Comparison of ENCODE assay signal across 14 mouse cellular contexts in the genomic region with DNA sequence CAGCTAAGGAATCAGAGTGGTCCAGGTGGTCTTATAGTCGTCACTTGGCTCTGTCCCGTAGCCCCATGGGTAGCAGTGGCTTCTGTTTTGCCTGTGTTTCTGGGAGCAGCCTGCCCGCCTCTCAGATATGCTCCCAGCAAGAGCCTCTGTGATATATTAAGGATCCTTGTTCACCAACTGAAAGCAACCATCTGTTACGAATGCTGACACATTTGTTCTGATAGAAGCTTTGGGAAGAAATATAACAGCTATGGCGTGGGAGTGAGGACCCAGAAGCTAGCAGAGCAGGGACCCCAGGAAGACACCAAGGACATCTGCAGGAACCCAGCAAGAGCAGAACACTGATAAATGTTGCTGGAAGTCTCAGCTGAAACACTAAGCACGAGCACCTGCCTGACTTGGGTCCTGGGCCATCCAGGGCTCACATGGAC.
DNase-seq lines count a peak whose midpoint lies in the region; ATAC-seq and TF ChIP-seq lines count a peak whose summit lies in the region.
"Had no signal": no experiment of that assay in that cellular context is flagged by ENCODE, and none has a peak within 500 bp of the region (broad histone marks: within the 10 kb centered on the region; RNA-seq: fewer than 3 reads in every experiment).

No protein-coding gene starts in this region.

- ATAC-seq in activated CD4-positive, CD25-positive, alpha-beta regulatory T cell, adult 4 months, result no peak
- ATAC-seq: liver, embryonic 12.5 days; midbrain, embryonic 16.5 days had no signal

- H3K4me1 ChIP-seq in heart, adult 2 months (ENCODE audit: control insufficient read depth, insufficient read depth, low read length), result no peaks in the 10 kb centered on the region
- H3K4me1 ChIP-seq: embryonic facial prominence, embryonic 15.5 days; hindbrain, embryonic 15.5 days; liver, embryonic 12.5 days had no signal

- H3K27me3 ChIP-seq in heart, adult 2 months (ENCODE audit: control insufficient read depth, insufficient read depth, low read length), result no peaks in the 10 kb centered on the region
- H3K27me3 ChIP-seq: hindbrain, embryonic 15.5 days; liver, embryonic 12.5 days had no signal

- TF ChIP-seq CTCF in heart, adult 2 months (IDR thresholded peaks at IDR 0.05), result no peak

- intact Hi-C loops in heart, adult 2 months (cut with DNase I), result no loop called here

- no peak overlapping the region for H3K9ac ChIP-seq in heart, adult 2 months (ENCODE audit: low read depth, low read length)
- H3K9ac ChIP-seq: embryonic facial prominence, embryonic 15.5 days; hindbrain, embryonic 15.5 days; liver, embryonic 12.5 days had no signal

- H3K27ac ChIP-seq in heart, adult 2 months, result no peak overlapping the region
- H3K27ac ChIP-seq: embryonic facial prominence, embryonic 15.5 days; gastrocnemius, adult 2 months; hindbrain, embryonic 15.5 days; liver, embryonic 12.5 days had no signal

- no peak for TF ChIP-seq POLR2A in heart, adult 2 months (IDR thresholded peaks at IDR 0.05; ENCODE audit: insufficient read depth, low read depth, low read length)

- H3K36me3 ChIP-seq in heart, adult 2 months (ENCODE audit: control insufficient read depth, insufficient read depth, low read length), result no peaks in the 10 kb centered on the region
- H3K36me3 ChIP-seq: embryonic facial prominence, embryonic 15.5 days; hindbrain, embryonic 15.5 days; liver, embryonic 12.5 days had no signal

- peak; percentile 4 for DNase-seq in cerebellum, adult 11 months
- DNase-seq in cerebellum, adult 8-10 months, result peak; percentile 5
- DNase-seq in layer of hippocampus, adult 11-12 months (ENCODE audit: low spot score), result peak; percentile 71
- DNase-seq in left cerebral cortex, adult 9 months (ENCODE audit: low spot score in 2 of 2), result peak; percentile 48 to 52
- DNase-seq in retina, postnatal 1 day, result no peak
- DNase-seq in heart, adult 2 months, result no peak
- DNase-seq: gastrocnemius, adult 2 months; kidney, postnatal 10 days; lung, postnatal 4 days had no signal

- H3K4me3 ChIP-seq in heart, adult 2 months, result no peak overlapping the region
- H3K4me3 ChIP-seq: embryonic facial prominence, embryonic 15.5 days; gastrocnemius, adult 2 months; hindbrain, embryonic 15.5 days; liver, embryonic 12.5 days had no signal

- WGBS in heart, adult 2 months, result 55% methylated on average over 6 of the region's 6 CpGs

- H3K79me2 ChIP-seq in heart, adult 2 months (replicated peaks; ENCODE audit: control insufficient read depth, insufficient read depth, low read length), result no peaks in the 10 kb centered on the region

- no peak for TF ChIP-seq EP300 in heart, adult 2 months (IDR thresholded peaks at IDR 0.05; ENCODE audit: insufficient read depth, low read depth, low read length)

Comparison
In these comparisons a context has a peak if more than half of its experiments do, and no peak if none do; other contexts are left out.
1. DNase-seq: peak in cerebellum, adult 11 months (single experiment), cerebellum, adult 8-10 months (single experiment), layer of hippocampus, adult 11-12 months (single experiment) and left cerebral cortex, adult 9 months (2 of 2); none in retina, postnatal 1 day (single experiment) and heart, adult 2 months (0 of 2).